Mouse (Mus musculus) large intestine, adult 2 months (tissue): ENCODE measurements around the gene Catsperg1. TPM values are rescaled to one million over a fixed set of nuclear protein-coding genes. Genes with fewer than 3 reads are reported as not detected.

Source experiments
- DNase-seq: peaks from one replicate; pipeline ENCODE4 v3.0.0-alpha.2; 2012; ENCODE audit warnings: low read depth, low spot score
- WGBS: fragments of 180-500 bp; shearing (Covaris S2); methylation state at CpG from one replicate; pipeline ENCODE4 v1.1.7; 2018; 5-methylcytosine and 5-hydroxymethylcytosine counted together
- polyA plus RNA-seq: library from polyadenylated mRNA; depleted of rRNA; stranded (reverse); fragments of >200 nt; gene quantifications from 2 replicates; pipeline ENCODE4 v1.2.3, GENCODE M21; 2012

Catsperg1 gene
- polyA plus RNA-seq, 1 experiment = 0.56 TPM

DNA sequence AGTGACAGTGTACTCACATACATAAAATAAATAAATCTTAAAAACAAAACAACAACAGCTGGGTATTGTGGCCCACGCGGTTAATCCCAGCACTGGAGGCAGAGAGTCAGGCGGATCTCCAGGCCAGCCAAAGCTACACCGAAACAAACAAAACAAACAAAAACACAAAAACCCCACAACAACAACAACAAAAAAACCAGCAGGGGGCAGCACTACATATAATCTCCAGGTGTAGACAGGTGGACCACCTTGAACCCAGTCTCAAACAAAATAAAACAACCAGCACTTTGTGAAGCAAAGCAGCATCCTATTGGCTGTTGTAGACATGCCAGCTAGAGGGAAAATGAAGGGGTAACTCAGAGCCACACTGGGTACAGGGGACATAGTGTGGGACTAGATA, 35.7 kb downstream of the Catsperg1 start:
- 85% methylated on average over 4 of the region's 4 CpGs for WGBS
- DNase-seq = no peak

DNA sequence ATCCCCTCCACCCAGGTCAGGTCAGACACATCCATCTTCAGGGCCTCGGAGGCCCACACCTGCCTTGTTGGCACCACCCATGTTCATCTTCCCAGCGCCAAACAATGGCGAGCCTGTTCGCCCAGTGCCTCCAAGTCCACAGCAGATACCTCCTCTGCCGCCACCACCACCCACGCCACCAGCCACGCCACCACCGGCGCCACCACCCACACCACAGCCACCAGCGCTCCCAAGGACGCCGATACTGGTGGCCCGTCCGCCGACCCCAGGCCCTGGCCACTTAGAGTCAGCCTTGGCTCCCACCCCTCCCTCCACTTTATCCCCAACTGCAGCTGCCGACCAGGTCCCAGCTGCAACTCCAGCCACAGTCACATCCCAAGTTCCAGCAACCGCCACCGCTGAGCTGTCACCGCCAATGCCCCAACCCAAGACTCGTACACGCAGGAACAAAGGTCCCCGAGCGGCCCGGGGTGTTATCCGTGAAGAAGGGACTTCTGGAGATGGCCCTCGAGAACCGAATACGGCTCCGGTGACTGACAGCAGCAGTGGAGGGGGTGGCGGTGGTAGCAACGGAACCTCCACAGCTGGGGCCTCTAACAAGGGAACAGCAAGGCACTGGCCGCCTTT, 41.3 kb downstream of the Catsperg1 start:
- DNase-seq = no peak
- WGBS = 69% methylated on average over 32 of the region's 32 CpGs

DNA sequence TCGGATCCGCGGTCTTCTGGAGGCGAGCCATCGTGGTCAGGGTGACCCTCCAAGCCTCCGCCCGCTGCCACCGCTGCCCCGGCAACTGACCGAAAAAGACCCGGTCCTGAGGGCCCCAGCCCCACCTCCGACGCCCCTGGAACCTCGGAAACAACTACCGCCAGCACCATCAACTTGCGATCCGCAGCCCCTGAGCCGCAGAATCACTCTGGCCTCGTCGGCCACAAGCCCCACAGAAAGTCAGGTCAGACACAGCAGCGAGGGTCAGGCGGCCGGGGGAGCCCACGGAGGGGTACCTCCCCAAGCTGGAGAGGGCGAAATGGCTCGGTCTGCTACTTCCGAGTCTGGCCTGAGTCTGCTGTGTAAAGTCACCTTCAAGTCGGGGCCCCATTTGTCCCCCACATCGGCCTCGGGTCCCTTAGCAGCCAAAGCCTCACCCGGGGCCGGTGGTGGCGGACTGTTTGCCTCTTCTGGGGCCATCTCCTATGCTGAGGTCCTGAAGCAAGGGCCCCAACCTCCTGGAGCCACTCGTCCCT, 42.2 kb downstream of the Catsperg1 start:
- WGBS = 14% methylated on average over 34 of the region's 34 CpGs
- DNase-seq = no peak

DNA sequence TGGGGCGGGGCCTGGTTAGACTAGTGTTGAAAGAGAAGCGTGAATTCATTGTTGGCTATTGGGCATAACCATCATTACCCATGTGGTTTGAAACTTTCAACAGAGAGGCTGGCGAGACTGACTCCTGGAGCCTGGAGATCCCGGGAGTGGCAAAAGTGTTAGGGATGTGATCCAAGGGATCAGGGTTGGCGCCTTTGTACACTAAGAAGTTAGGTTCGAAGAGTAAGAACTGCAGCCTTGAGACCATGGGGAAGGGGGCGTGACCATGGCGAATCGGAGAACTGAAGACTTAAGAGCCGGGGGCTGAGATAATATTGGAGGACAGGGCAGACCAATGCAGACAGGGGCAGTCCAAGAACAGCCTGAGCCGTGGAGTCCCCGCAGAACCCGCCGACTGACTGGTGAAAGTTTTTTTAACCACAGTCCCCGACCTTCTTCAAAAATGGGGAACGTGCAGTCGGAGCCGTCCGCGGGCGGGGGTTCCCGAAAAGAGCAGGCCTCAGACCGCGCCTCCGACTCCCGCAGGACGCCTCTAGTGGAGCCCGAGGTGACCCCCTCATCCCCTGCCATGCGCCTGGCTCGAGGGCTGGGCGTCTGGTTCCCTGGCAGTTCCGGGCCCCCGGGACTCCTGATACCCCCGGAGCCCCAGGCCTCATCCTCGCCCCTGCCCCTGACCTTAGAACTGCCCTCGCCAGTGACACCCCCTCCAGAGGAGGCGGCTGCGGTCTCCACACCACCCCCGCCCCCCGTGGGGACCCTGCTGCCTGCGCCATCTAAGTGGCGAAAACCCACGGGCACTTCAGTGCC, 42.9 kb downstream of the Catsperg1 start:
- WGBS = 2% methylated on average over 43 of the region's 43 CpGs
- no peak for DNase-seq

DNA sequence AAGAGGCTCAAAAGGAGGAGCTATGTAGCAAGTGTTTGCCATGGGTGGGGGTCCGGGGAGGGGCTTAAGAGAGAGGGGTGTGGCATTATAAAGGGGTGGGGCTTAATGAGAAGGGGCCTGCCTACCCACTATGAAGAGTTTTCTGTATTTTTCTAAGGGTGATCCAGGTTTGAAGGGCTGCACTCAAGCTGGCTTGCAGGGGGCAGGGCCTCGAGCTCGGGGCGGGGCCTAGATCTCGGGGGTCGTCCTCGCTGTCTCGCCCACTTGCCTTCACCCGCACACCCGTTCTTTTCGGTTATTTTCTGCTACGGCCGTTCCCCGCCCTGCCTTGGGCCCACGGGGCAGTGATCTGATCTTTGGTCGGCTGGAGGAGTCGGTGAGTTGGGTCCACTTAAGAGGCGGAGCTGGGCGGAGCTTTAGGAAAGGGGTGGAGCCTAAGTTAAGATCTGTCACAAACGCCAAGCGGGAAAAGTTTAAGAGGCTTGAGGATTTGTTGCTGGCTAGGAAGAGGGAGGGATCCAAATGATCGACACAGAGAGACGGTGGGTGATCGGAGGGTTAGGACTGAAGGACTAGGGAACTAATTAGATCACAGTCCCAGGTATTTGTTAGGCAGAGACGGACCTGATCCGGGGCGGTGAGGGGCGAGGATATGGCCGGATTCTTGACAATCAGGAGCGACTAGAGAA, 43.6 kb downstream of the Catsperg1 start, which contains the start of the genes Ggn and Spred3:
Gene Ggn, plus strand, starts transcription at position 145 of the 689 bp plus-strand sequence.
Gene Spred3, minus strand, starts transcription at position 346 of the 689 bp plus-strand sequence.
- WGBS = 1% methylated on average over 30 of the region's 30 CpGs
- peak; percentile 88 for DNase-seq

DNA sequence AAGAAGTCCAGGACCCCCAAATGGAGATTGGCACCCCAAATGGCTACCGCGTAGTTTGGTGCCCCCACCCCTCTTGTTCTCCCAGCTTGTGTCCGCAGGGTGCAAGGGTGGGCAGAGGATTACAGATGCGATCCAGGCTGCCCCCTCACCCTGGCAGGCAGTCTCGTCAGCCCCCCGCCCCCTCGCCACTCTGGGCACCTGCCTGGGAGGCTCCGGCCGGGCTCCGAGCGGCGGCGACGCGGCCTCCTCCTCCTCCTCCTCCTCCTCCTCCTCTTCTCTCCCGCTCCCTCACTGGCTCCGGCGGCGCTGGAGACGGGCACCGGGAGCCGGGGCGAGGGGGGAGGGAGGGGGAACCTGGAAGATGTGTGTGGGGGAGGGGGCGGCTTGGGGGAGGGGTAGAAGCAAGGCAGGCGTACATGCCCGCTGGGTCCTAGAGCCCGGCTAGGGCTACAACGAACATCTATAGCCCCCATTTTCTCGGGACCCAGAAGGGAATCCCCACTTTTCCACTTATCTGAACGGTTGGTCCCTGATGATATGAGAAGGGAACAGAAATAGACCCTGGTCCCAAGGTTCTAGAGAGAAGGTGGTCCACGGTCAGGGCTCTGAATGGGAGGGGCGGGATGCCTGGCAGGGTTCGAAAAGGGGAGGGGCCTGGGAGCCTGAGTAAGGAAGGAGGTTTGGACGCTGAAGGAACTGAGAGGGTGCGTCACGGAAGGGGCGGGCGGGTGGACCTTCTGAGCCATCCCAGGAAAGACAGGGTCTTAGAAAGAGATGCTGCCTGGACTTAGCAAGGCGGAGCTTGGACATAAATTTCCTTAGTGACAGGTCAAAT, 44.4 kb downstream of the Catsperg1 start:
- no peak for DNase-seq
- WGBS = under 1% methylated on average over 39 of the region's 39 CpGs

DNA sequence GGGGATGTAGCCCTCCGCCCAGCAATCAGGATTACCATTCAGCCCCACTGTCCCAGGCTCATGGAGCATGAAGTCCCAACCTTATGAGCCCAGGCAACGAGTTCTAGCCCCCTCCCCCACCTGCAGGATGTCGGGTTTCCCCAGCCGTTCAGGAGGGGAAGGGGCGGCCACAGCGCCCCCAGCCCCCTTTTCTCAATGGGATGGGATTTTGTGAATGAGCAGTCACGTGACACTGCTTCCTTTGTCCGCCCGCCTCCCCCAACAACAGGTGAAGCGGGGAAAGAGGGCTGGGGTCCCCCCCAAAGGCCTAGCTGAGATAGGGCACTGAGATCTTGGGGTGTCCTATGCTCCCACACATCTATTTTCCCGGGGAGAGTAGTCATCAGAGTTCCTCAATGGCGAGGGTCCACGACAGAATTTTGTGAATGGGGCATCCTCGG, 45.0 kb downstream of the Catsperg1 start:
- WGBS = 7% methylated on average over 14 of the region's 14 CpGs
- DNase-seq = no peak

DNA sequence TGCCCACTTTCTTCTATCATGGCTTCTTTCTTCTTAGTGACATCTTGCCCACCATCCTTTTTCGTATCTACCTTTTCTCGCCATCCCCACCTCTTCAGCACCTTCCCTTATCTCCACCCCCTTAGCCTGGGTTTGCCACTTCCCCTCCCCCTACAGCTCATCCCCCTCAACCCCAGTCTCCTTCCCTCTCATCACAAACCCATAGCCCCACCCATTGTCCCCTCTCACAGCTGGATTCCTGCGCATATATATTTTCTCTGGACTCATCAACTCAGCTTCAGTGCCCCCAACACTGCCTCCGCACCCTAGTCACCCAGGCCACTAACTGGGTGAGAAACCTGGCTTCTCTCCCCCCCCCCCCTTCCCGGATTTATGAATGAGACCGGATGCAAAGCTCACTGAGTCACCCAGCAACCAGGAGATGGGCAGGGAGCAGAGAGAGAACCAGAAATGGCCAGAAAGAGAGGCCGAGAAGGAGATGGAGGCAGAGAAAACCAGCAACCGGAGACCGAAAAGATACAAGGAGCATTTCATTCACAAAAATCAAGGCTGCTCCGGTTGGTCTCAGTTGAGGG, 45.6 kb downstream of the Catsperg1 start:
- WGBS = 33% methylated on average over 10 of the region's 10 CpGs
- no peak for DNase-seq

DNA sequence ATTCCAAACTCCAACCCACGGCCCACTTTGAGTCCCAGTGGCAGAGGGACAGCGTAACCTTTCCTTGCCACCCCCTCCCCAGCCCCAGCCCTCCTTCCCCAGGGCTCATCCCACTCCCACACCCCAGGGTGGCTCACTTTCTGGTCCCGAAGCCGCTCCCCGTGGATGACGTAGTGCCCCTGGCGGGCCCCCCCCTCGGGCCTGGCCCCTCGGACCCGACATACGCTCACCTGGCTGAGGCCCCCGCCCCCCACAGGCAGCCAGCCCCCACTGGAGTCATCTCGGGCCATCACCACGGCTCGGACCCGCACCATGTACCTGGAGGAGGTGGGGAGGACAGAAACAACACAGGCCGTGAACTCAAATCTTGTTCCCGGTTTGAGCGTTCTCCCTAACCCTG, 46.2 kb downstream of the Catsperg1 start:
- DNase-seq = no peak
- WGBS = 48% methylated on average over 19 of the region's 19 CpGs

DNA sequence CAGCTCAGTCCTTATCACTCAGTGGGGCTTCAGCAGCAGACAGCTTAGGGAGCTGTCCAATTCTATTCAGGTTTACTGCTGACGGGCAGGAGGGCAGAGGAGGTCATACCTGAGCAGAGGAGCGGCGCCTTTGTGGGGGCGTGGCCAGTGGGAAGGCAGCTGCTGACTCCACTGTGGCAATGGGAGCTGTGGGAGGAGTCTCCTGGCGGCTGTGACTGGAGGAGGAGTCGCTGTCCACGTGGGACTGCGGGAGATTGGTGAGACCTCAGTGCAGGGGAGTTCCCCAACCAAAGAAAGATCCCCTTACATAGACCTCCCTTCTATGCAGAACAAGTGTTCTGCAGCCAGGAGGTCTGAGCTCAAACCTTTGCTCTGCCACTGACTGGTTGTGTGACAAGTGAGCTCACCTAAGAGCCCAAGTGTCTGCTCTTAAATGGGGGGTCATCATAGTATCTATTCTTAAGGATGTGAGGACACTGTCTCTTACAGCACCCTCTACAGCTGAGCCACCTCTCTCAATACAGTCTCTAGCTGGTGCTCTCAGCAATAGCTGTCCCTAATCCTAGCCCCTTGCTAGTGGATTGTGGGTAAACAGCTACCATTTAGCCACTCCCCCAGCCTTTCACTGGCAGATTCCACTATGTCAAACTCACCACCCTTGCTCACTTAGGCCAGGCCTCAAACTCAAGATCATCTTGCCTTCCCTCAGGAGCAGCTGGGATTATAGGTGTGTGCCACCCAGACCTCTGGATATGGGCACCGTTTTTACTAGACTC, 50.9 kb downstream of the Catsperg1 start:
- WGBS = 14% methylated on average over 9 of the region's 9 CpGs
- DNase-seq = peak; percentile 69

DNA sequence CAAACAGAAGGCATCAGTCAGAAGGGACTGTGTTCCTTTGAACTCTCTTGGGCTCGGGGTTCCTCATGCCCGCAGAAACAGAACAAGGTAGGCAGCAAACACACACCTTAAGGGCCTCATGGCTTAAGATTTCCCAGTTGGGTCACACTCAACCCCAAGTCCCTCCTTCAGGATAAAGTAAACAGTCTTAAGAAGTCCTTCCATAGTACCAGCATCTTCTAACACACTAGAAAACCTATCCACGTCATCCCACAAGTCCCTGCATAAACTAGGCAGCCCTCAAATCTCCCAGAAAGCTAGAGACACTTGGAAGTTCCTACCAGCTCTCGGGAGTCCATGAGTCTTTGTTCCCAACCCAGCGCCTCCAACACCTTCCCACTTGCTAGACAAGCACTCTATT, 51.5 kb downstream of the Catsperg1 start:
- WGBS = 63% methylated on average over 5 of the region's 5 CpGs
- DNase-seq = no peak

DNA sequence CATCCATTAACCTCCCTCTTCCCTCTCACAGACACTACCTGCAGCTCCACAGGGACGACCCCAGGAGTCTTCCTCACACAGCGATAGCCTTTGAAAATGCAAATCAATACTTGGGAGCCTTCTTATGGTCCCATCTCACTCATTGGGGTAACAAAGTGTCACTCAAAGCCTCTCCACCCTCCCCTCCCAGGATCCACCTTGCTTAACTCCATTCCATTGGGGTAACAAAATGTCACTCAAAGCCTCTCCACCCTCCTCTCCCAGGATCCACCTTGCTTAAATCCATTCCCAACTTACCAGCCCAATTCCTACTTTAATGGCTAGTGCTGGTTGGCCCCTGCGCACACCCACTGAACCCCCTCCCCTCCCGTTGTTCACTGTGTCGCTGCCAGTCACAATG, 55.6 kb downstream of the Catsperg1 start:
- 29% methylated on average over 5 of the region's 5 CpGs for WGBS
- DNase-seq = no peak

DNA sequence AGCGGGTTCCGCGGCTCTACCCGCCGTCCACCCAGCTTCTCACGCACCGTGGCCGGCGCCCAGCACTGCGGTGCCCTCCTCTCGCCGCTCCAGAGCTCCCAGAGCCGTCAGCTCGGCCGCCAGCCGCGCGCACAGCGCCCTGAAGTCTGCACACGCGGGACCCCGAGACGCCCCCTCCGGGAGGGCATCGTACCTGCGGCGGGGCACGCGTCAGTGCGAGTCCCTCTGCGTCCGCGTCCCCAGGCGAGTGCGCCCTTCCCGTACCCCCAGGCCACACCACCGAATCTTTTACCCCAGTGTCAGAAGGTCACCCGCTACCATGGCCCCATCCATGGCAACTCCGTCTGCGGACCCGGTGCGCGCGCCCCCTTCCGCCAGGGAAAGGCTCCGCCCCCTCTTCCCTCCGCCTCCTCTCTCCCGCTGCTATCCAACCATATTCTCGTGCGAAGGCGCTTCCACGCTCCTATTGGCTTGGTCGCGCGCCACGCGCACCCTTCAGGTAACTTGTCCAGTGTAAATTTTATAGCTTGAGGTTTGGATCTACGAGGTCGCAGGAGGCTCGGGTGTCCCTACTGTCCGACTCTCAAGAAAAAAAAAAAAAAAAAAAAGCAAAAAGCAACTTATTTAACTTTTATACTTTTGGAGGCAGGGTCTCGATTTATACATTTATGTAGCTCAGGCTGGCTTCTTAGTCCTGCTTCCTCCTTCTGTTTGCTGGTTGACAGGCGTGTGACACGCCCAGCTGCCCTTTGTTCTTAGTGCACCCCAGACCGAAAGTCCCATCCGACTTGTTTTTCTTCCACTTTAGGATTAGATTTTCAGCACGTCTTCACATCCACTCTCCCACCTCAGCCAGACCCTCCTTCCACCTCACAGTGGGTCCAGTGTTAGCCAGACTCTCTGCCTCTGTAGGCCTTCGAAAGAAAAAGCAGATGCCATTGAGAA, 57.7 kb downstream of the Catsperg1 start, which contains the start of gene Fam98c:
Gene Fam98c, minus strand, starts transcription at position 397 of the 945 bp plus-strand sequence.
- 2% methylated on average over 68 of the region's 68 CpGs for WGBS
- peak; percentile 73 for DNase-seq

DNA sequence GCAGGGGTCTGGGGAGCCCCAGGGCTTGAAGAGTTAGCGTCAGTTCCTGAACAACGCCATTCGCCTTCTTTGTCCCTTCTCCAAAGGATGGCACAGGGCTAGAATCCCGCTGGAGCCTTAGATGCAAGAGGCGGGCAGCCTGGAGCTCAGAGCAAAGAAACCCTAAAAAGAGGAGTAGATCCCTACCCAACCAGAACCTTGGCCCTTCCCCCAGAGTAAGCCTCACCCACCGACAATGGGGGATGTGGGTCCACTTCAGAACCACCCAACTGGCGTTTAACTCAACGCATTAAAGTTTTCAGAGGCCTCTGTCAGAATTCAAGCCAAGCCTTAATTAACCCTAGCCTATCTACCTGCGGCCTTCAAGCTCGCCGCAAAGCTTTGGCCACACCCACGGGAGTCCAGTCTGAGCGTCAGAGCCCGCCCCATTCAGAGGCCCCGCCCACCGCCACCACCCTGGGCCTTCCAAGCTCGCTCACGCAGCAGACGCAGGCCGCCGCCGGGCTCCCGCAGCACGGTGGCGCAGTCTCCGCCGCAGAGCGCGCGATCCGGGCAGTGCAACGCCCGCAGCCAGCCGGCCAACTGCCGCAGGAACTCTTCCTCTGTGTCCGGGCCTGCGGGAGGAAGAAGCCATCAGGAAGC, 58.5 kb downstream of the Catsperg1 start:
- 8% methylated on average over 37 of the region's 37 CpGs for WGBS
- peak; percentile 70 for DNase-seq

DNA sequence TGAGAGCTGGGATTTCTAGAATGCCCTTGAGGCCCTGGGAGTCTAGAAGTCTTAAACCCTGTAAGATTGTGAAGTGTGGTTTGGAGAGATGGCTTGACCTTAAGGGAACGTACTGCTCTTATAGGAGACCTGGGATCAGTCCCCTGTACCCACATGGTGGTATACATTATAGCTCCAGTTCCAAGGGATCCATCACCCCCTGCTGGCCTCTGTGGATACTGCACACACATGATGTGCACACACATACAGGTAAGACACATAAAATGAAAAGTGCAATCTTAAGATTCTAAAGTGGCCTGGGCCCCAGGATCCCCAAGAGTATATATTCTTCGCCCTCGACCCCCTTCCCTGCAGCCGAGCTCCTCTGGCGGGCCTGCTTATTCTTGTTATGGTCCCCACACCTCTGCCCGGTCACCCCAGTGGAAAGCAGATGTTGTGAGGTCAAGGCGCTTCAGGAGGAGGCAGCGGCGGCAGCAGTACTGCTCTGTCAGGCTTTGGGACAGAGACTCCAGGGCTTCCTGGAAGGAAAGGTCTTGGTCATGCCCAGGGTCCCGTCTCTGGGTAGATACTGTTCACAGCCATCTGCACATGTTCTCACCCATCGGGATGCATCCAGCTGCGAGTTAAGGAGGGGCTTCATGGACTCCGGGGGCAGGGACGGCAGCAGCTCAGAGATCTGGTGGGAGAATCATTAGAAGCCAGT, 59.7 kb downstream of the Catsperg1 start:
- WGBS = 98% methylated on average over 14 of the region's 14 CpGs
- DNase-seq = no peak

DNA sequence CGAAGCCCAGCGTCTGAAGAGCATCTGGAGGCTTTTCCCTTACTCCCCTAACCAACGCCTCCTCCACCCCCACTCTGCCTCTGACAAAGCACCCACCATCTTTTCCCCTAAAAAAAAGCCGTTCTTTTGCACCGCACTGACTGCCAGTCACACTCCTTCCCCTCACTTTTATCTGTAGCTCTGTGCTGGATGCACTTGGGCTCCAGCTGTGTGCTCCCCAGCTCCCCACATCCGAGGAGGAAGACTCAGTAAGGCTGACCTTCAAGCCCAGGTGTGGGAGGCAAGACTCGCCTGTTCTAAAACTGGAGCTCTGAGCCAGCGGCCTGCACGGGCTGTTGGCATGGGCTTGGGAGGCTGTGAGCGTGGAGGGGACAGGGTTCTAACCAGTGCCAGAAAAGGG, 62.3 kb downstream of the Catsperg1 start:
- no peak for DNase-seq
- 70% methylated on average over 10 of the region's 10 CpGs for WGBS
